Mouse (Mus musculus) left cerebral cortex, adult 8-10 months (tissue): ENCODE measurements around the gene Ica1. TPM values are rescaled to one million over a fixed set of nuclear protein-coding genes. Genes with fewer than 3 reads are reported as not detected.

Source experiments
- DNase-seq, 2 experiments: peaks; one replicate each; pipeline ENCODE4 v3.0.0; 2022; ENCODE audit warnings: low spot score in 2 of 2
- total RNA-seq, 4 experiments: library from RNA; stranded (reverse); gene quantifications; 2 replicates each; pipeline ENCODE4 v1.2.4; 2022

Ica1 gene
- total RNA-seq, 4 experiments from 2014 or later: 61.4 to 71.1 (median 66.2) TPM

GRCm38 (mm10) chr6:8691199-8691975 is 86.9 kb downstream of the Ica1 start:
- no peak for DNase-seq

- DNase-seq: no peak
Measured at GRCm38 (mm10) chr6:8690441-8690840, 87.8 kb downstream of the Ica1 start.

GRCm38 (mm10) chr6:8686678-8687580 is 91.4 kb downstream of the Ica1 start:
- DNase-seq: no peak

GRCm38 (mm10) chr6:8683379-8683778 is 94.9 kb downstream of the Ica1 start:
- peak in 1 of 2 experiments; percentile 68 for DNase-seq

GRCm38 (mm10) chr6:8680931-8681330 is 97.4 kb downstream of the Ica1 start:
- no peak for DNase-seq

- DNase-seq: no peak
Measured at GRCm38 (mm10) chr6:8673013-8673412, 105.3 kb downstream of the Ica1 start.

- DNase-seq: no peak
Measured at GRCm38 (mm10) chr6:8669343-8669742, 108.9 kb downstream of the Ica1 start.

GRCm38 (mm10) chr6:8668013-8668811 is 110.1 kb downstream of the Ica1 start:
- no peak for DNase-seq

GRCm38 (mm10) chr6:8665786-8666185 is 112.5 kb downstream of the Ica1 start:
- no peak for DNase-seq

GRCm38 (mm10) chr6:8664956-8665355 is 113.3 kb downstream of the Ica1 start:
- DNase-seq: no peak

GRCm38 (mm10) chr6:8663092-8663740 is 115.1 kb downstream of the Ica1 start:
- DNase-seq: no peak

GRCm38 (mm10) chr6:8661404-8661803 is 116.9 kb downstream of the Ica1 start:
- no peak for DNase-seq

GRCm38 (mm10) chr6:8660076-8660475 is 118.2 kb downstream of the Ica1 start:
- DNase-seq: no peak

- DNase-seq: no peak
Measured at GRCm38 (mm10) chr6:8659194-8659959, 118.9 kb downstream of the Ica1 start.

GRCm38 (mm10) chr6:8658431-8658830 is 119.9 kb downstream of the Ica1 start:
- no peak for DNase-seq

GRCm38 (mm10) chr6:8657459-8657858 is 120.8 kb downstream of the Ica1 start:
- no peak for DNase-seq

GRCm38 (mm10) chr6:8655454-8655853 is 122.8 kb downstream of the Ica1 start:
- DNase-seq: no peak

- DNase-seq: no peak
Measured at GRCm38 (mm10) chr6:8650413-8650812, 127.9 kb downstream of the Ica1 start.

GRCm38 (mm10) chr6:8649295-8649865 is 128.9 kb downstream of the Ica1 start:
- no peak for DNase-seq
